Mouse (Mus musculus) lung, adult 2 months (tissue): Measurements from ENCODE around the gene Vax2. TPM values are rescaled to one million over a fixed set of nuclear protein-coding genes. Genes with fewer than 3 reads are reported as not detected.

ENCODE experiments used
- DNase-seq: peaks from one replicate; pipeline ENCODE4 v3.0.0; 2022
- H3K4me1 ChIP-seq: fragments of 200-500 bp; 2 replicates; pipeline ENCODE4 v1.6.1; 2011; ENCODE audit warnings: low read length; ENCODE audit not compliant: control insufficient read depth, insufficient read depth
- H3K4me3 ChIP-seq: fragments of 200-500 bp; replicated peaks from 2 replicates; pipeline ENCODE3; 2011; ENCODE audit warnings: low read depth, mild to moderate bottlenecking, control low read depth, low read length; ENCODE audit errors: extremely low read depth
- CTCF ChIP-seq: fragments of 200-500 bp; IDR thresholded peaks from 2 replicates; pipeline ENCODE4 v1.5.1; 2011; ENCODE audit warnings: mild to moderate bottlenecking, low read length, control low read depth; ENCODE audit not compliant: insufficient read depth
- POLR2A ChIP-seq: fragments of 200-500 bp; IDR thresholded peaks from 2 replicates; pipeline ENCODE4 v1.6.1; 2011; ENCODE audit warnings: low read depth, mild to moderate bottlenecking, control low read depth, low read length, borderline replicate concordance; ENCODE audit errors: extremely low read depth
- WGBS: fragments of 180-500 bp; shearing (Covaris S2); methylation state at CpG from one replicate; pipeline ENCODE4 v1.1.7; 2018; 5-methylcytosine and 5-hydroxymethylcytosine counted together
- polyA plus RNA-seq: library from polyadenylated mRNA; depleted of rRNA; stranded (reverse); fragments of >200 nt; gene quantifications from 2 replicates; pipeline ENCODE4 v1.2.3, GENCODE M21; 2012

Gene Vax2
- polyA plus RNA-seq, 1 experiment = not detected

- Histone ChIP-seq H3K4me3 (no peak overlapping the region), H3K4me1 (no peaks in the 10 kb centered on the region)
- DNase-seq = no peak
- 7% methylated on average over 8 of the region's 8 CpGs for WGBS
- TF ChIP-seq CTCF (no peak), POLR2A (no peak)
Measured at GRCm38 (mm10) chr6:83697932-83698331, 13.1 kb upstream of the Vax2 start.

GRCm38 (mm10) chr6:83699971-83700370 is 11.1 kb upstream of the Vax2 start:
- 8% methylated on average over 5 of the region's 5 CpGs for WGBS
- H3K4me1 ChIP-seq = no peaks in the 10 kb centered on the region
- no peak for DNase-seq
- no peak for TF ChIP-seq CTCF
- no peak for TF ChIP-seq POLR2A
- H3K4me3 ChIP-seq = no peak overlapping the region

- 3% methylated on average over 11 of the region's 11 CpGs for WGBS
Measured at GRCm38 (mm10) chr6:83701001-83701400, 10.1 kb upstream of the Vax2 start.

GRCm38 (mm10) chr6:83702146-83702999 is 8.7 kb upstream of the Vax2 start:
- H3K4me1 ChIP-seq = no peaks in the 10 kb centered on the region
- no peak overlapping the region for H3K4me3 ChIP-seq
- no peak for TF ChIP-seq POLR2A
- TF ChIP-seq CTCF = no peak
- 3% methylated on average over 53 of the region's 53 CpGs for WGBS
- no peak for DNase-seq

More at GRCm38 (mm10) chr6:83701001-83701400, 10.1 kb upstream of the Vax2 start:
- Histone ChIP-seq H3K4me3 (no peak overlapping the region), H3K4me1 (no peaks in the 10 kb centered on the region)
- no peak for TF ChIP-seq CTCF
- TF ChIP-seq POLR2A = no peak
- no peak for DNase-seq

- H3K4me3 ChIP-seq = no peak overlapping the region
Measured at GRCm38 (mm10) chr6:83703000-83703721, 7.9 kb upstream of the Vax2 start.

GRCm38 (mm10) chr6:83703722-83704078 is 7.4 kb upstream of the Vax2 start:
- DNase-seq = no peak
- TF ChIP-seq CTCF = no peak
- no peak for TF ChIP-seq POLR2A
- H3K4me1 ChIP-seq = no peaks in the 10 kb centered on the region
- WGBS = 3% methylated on average over 10 of the region's 10 CpGs
- H3K4me3 ChIP-seq = no peak overlapping the region

More at GRCm38 (mm10) chr6:83703000-83703721, 7.9 kb upstream of the Vax2 start:
- 3% methylated on average over 27 of the region's 27 CpGs for WGBS
- TF ChIP-seq CTCF (no peak), POLR2A (no peak)
- H3K4me1 ChIP-seq = no peaks in the 10 kb centered on the region
- no peak for DNase-seq

GRCm38 (mm10) chr6:83704294-83704693 is 6.8 kb upstream of the Vax2 start:
- no peaks in the 10 kb centered on the region for H3K4me1 ChIP-seq
- TF ChIP-seq CTCF (no peak), POLR2A (no peak)
- no peak overlapping the region for H3K4me3 ChIP-seq
- 12% methylated on average over 1 of the region's 1 CpGs for WGBS
- no peak for DNase-seq

GRCm38 (mm10) chr6:83704701-83705100 is 6.4 kb upstream of the Vax2 start:
- TF ChIP-seq CTCF (no peak), POLR2A (no peak)
- no peaks in the 10 kb centered on the region for H3K4me1 ChIP-seq
- WGBS = 23% methylated on average over 5 of the region's 5 CpGs
- DNase-seq = no peak
- H3K4me3 ChIP-seq = no peak overlapping the region

GRCm38 (mm10) chr6:83707738-83708510 is 3.1 kb upstream of the Vax2 start:
- DNase-seq = no peak
- H3K4me3 ChIP-seq = no peak overlapping the region
- TF ChIP-seq CTCF (no peak), POLR2A (no peak)
- peaks cover 4% of the 10 kb centered on the region; the same call in 1 of the 2 replicates for H3K4me1 ChIP-seq
- 5% methylated on average over 6 of the region's 6 CpGs for WGBS
